Mouse (Mus musculus): ENCODE results near the gene Slco1a6.
"Not testable (repeated sequence)": the region's sequence is repeated elsewhere in the genome, so short reads cannot be mapped to it uniquely, and the experiment has no call there.

The Slco1a6 gene

GRCm38 (mm10) chr6:142208421-142208820 is at the start of gene Slco1a6:
Gene Slco1a6, minus strand, starts transcription at chr6:142208521.
- no peak for DNase-seq (ENCODE audit: low spot score in 2 of 2)

GRCm38 (mm10) chr6:142250738-142251307 is 42.5 kb upstream of the Slco1a6 start:
- not testable (repeated sequence) for DNase-seq (ENCODE audit: low spot score in 2 of 2)

GRCm38 (mm10) chr6:142245065-142245464 is 36.7 kb upstream of the Slco1a6 start:
- no peak for DNase-seq (ENCODE audit: low spot score in 2 of 2)

GRCm38 (mm10) chr6:142239468-142239867 is 31.1 kb upstream of the Slco1a6 start:
- no peak for DNase-seq (ENCODE audit: low spot score in 2 of 2)

- DNase-seq (ENCODE audit: low spot score in 2 of 2), result no peak
Measured at GRCm38 (mm10) chr6:142220138-142220537, 11.8 kb upstream of the Slco1a6 start.

GRCm38 (mm10) chr6:142211821-142212220 is 3.5 kb upstream of the Slco1a6 start:
- DNase-seq (ENCODE audit: low spot score in 2 of 2), result no peak

- DNase-seq (ENCODE audit: low spot score in 2 of 2), result no peak
Measured at GRCm38 (mm10) chr6:142209749-142210148, 1.4 kb upstream of the Slco1a6 start.

GRCm38 (mm10) chr6:142200524-142200923 is 7.8 kb downstream of the Slco1a6 start:
- no peak for DNase-seq (ENCODE audit: low spot score in 2 of 2)

GRCm38 (mm10) chr6:142194245-142194644 is 14.1 kb downstream of the Slco1a6 start:
- no peak for DNase-seq (ENCODE audit: low spot score in 2 of 2)

- DNase-seq (ENCODE audit: low spot score in 2 of 2), result no peak
Measured at GRCm38 (mm10) chr6:142191962-142192361, 16.4 kb downstream of the Slco1a6 start.

- no peak for DNase-seq (ENCODE audit: low spot score in 2 of 2)
Measured at GRCm38 (mm10) chr6:142187426-142187825, 20.9 kb downstream of the Slco1a6 start.

- DNase-seq (ENCODE audit: low spot score in 2 of 2), result no peak
Measured at GRCm38 (mm10) chr6:142185868-142186415, 22.4 kb downstream of the Slco1a6 start.

GRCm38 (mm10) chr6:142163406-142163805 is 44.9 kb downstream of the Slco1a6 start:
- DNase-seq (ENCODE audit: low spot score in 2 of 2), result no peak

GRCm38 (mm10) chr6:142161171-142161570 is 47.1 kb downstream of the Slco1a6 start:
- no peak for DNase-seq (ENCODE audit: low spot score in 2 of 2)

- peak; percentile 9 to 56 for DNase-seq (ENCODE audit: low spot score in 2 of 2)
Measured at GRCm38 (mm10) chr6:142154081-142154480, 54.2 kb downstream of the Slco1a6 start.

- DNase-seq (ENCODE audit: low spot score in 2 of 2), result no peak
Measured at GRCm38 (mm10) chr6:142148371-142148770, 60.0 kb downstream of the Slco1a6 start.

- DNase-seq (ENCODE audit: low spot score in 2 of 2), result no peak
Measured at GRCm38 (mm10) chr6:142111667-142112305, 96.5 kb downstream of the Slco1a6 start.

- no peak for DNase-seq (ENCODE audit: low spot score in 2 of 2)
Measured at GRCm38 (mm10) chr6:142091126-142091525, 117.2 kb downstream of the Slco1a6 start.

- not testable (repeated sequence) for DNase-seq (ENCODE audit: low spot score in 2 of 2)
Measured at GRCm38 (mm10) chr6:142058281-142058680, 150.0 kb downstream of the Slco1a6 start.

GRCm38 (mm10) chr6:142047689-142048088 is 160.6 kb downstream of the Slco1a6 start:
- no peak for DNase-seq (ENCODE audit: low spot score in 2 of 2)

GRCm38 (mm10) chr6:142045746-142046145 is 162.6 kb downstream of the Slco1a6 start:
- no peak for DNase-seq (ENCODE audit: low spot score in 2 of 2)

GRCm38 (mm10) chr6:142041896-142042295 is 166.4 kb downstream of the Slco1a6 start:
- DNase-seq (ENCODE audit: low spot score in 2 of 2), result no peak

All from left cerebral cortex, adult 9 months (tissue).